Mouse (Mus musculus): Measurements from ENCODE around the gene Spns3.

- no peak for TF ChIP-seq POLR2A (IDR thresholded peaks at IDR 0.05; ENCODE audit: borderline replicate concordance, low read depth, low read length)
- TF ChIP-seq CTCF (IDR thresholded peaks at IDR 0.05; ENCODE audit: low read depth, low read length), result no peak
Observed at GRCm38 (mm10) chr11:72484549-72484948, 65.8 kb downstream of the Spns3 start.

Measured in bone marrow macrophage, adult 2 months (primary cell).